Mouse (Mus musculus): ENCODE results near the gene Abhd2.
A peak's percentile ranks its signal among the peaks of the same experiment; 100 is the strongest.

The Abhd2 gene

DNA sequence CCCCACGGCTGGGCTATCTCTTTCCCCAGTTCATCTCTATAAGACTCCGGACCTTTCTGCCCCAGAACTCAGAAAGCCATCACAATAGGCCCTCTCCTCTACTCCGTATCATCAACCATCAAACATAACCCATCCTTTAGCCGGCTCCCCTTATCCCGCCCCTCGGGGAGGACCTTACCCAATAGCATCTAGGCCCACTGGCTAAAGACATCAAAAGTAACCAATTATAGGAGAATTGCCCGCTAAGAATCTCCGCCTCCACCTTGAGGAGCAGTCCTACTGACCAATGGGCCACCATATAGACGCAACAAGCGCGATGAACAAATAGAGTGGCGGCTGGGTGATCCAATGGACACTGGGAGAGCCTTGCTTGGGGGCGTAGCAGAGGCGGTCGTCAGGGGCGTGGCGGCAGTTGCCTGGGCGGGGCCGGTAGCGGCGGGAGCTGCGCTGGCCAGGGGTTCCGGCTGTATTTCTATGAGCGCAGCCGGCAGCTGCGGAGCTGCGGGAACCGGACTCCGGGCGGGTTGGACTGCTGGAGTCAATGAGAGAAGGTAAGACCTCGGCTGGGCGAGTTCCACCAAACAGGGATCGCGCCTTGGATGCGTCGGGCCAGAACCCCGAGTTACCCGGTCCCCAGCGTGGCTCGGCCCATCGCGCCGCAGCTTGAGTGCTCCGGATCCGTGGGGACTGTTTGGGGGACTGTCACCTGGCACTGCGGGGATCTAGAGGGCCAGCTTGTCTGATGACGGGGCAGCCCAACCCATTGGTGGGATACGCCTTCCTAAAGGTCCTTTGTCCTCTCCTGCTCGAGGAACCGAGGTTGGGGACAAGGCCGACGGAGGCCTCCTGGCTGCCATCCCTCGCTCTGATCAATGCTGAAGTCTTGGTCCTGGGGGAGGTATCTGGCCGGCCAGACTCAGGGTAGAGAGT is at the start of gene Abhd2:
Abhd2 (plus strand) TSS at position 411 of the 930 bp plus-strand sequence.
- DNase-seq = peak; percentile 100

DNA sequence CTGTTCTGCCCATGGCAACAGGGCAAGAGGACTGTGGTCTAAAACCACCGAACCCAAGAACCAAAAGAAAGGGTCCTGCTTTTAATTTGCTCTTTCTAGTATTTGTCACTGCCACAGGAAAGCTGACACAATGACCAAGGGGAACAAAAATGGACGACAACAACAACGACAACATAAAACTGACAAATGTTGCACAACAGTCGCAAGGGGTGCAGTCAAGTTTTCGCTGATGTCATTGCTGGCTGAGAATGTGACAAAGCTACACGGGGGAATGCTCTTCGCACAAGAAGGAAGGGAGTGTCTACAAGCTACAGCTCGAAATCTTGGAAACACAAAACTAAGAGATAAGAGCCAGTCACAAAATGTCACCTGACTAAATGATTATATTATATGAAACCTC is 47.5 kb upstream of the Abhd2 start:
- no peak for DNase-seq

DNA sequence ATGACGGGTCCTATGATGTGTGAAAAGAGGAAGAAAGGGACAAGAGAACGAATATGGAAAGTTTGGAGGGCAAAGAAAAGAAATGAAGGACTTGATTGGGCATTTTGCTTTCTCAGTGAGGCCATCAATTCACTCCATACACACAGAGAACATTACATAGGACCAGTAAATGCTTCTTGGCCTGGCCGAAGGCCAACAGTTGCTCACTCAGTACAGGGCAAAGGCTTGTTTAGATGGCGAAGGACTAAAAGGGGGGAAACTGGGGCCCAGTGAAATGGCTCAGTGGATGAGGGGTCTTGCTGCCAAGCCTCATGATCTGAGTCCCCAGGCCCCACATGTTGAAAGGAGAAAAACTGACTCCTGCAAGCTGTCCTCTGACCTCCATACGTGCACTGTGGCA is 46.8 kb upstream of the Abhd2 start:
- no peak for DNase-seq

DNA sequence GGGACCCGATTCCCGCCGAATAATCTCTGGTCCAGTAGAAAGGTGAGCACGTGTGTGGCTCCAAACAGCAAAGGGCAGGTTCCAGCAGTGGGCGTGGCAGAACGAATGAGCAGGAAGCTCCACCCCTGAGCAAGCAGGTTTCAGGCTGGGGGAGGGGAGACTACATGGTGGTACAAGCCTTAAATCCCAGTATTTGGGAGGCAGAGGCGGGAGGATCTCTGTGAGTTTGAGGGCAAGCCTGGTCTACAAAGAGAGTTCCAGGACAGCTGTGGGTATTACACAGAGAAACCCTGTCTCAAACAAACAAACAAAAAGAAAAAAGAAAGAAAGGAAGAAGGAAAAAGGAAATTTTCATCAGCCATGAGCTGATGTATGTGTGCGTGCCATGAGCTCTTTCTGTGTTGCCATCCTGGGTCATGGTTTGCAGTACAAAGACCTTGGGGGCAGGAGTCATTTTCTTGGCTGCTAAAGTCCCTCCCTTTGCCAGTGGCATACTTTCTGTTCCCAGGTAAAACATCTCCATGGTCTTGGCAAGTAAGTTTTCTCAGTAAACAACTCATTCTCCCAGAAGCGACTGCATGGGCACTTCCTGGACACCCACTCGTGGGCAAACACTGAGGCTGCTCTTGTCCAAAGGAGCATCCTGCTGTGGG is 46.0 kb upstream of the Abhd2 start:
- DNase-seq = no peak

GRCm38 (mm10) chr7:79228471-79228870 is 44.5 kb upstream of the Abhd2 start:
- DNase-seq = peak; percentile 50

- no peak for DNase-seq
Measured at GRCm38 (mm10) chr7:79231577-79231976, 41.4 kb upstream of the Abhd2 start.

DNA sequence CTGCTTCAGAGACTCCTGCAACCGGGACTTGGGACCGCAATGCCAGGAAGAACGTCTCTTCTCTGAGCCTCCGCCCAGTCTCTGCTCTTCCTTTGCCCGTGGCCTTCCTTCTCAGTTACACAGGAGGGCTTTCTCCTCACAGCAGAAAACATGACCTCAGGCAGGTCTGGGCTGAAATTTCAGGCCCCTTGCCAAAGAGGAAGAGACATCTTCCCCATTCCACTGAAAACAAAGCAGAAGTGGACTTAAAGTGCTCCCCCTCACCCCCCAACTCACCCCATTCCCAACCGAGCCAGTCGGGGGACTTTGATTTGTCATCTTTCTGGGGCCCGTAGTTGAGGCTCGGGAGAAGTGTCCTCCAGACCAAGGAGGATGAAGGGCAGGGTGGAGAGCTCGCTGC is 41.0 kb upstream of the Abhd2 start:
- DNase-seq = no peak

DNA sequence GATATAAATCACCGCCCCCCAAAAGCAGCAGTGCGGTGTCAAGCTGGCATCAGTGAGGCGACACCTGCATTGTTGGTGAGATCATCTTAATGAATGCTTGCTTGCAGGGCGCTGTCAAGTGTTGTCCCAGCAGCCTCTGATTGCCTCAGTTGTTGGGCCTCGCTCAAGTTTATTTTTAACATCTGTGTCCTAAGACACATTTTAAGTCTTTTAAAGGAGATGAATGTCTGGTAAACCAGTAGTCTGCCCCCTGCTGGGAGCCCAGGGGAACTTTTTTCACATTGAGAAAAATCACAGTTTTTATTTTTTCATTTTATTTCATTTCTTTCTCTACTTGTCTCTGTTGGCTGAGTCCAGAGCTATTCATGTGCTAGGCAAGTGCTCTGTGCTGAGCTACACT is 34.3 kb upstream of the Abhd2 start:
- DNase-seq = no peak

GRCm38 (mm10) chr7:79241931-79242625 is 30.9 kb upstream of the Abhd2 start:
- no peak for DNase-seq

DNA sequence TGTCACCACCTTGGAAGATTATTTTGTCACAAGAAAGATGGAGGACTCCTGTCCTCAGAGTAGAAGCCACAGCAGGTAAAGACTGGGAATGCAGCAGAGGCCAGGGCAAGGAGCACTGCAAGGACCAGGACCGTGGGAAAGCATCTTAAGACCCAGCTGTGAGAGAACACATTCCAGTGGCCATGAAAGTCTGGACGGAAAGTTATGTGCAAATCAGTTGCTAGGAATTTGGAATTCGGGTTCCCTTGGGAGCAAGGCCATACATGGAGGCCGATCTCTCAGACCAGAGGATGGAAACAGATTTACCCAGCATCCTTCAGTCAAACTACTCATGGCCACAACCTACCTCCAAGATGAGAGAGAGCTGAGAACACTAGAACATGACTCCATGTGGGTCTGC is 29.8 kb upstream of the Abhd2 start:
- DNase-seq = no peak

- DNase-seq = peak; percentile 72
Measured at GRCm38 (mm10) chr7:79246039-79246670, 26.8 kb upstream of the Abhd2 start.

- no peak for DNase-seq
Measured at GRCm38 (mm10) chr7:79247408-79247807, 25.6 kb upstream of the Abhd2 start.

DNA sequence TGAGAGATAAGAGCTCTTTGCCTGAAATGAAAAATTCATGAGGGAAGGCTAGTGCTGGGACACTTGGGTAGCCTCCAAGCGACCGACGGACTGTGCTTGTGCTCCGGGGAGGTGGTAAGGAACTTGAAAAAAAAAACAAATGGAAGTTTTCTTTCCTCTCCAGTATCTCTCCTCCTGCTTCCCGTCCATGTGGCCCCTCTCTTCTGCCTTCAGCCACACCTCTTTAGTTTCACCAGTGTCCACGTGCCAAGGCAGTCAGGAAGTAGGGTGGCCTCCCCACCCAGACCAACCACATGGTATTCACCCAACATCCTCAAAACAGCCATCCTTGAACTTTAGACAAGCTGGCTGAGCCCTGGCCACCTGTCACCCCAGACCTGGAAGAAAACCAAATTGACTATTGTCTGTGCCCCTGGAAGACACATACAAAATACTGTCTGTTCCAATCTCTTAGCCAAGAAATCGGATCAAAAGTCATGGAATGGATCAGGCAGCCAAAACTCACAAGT is 25.1 kb upstream of the Abhd2 start:
- no peak for DNase-seq

DNA sequence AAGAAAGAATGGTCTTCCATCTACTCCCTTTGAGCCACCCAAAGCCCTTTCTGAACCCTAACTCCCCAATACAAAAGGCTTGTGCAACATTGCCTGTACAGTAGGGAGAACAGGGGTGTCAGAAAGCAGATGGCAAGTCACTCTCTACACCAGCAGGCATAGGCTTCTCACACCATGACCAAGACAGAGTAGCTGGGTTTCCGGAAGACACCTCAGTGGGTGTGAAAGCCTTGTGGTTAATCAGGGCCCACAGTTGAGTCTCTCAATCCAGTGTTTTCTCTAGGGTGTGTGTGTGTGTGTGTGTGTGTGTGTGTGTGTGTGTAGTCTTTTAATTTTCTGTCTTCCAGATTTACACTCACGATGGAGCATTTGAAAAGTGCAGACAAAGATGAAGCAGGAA is 23.4 kb upstream of the Abhd2 start:
- no peak for DNase-seq

DNA sequence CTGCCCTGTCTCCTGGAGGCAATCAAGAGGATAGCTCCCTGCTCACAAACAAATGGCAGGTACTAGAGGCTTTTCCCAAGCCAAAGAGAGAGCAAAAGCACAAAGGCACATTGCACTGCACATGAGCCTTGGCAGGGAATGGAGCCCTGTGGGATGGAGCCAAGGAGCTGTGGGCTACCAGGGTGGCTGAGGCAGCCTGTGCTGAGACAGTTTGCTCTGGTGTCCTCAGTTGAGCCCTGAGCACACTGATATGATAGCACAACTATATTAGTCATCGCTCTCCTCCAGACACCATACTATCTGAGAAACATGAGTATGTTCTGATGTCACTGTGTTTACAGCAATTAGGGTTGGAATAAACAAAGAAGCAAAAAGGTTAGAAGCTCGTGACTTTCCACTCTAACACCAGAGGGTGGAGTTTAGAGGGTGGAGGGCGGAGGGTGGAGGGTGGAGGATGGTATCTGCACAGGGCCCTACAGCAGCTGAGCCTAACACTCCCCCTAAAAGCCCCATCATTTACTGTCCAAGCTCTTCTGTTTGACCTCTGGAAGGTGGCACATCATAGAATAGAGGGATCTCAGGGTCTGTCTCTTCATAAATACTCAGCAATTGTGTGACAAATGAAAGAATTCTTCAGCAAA is 18.6 kb upstream of the Abhd2 start:
- no peak for DNase-seq

DNA sequence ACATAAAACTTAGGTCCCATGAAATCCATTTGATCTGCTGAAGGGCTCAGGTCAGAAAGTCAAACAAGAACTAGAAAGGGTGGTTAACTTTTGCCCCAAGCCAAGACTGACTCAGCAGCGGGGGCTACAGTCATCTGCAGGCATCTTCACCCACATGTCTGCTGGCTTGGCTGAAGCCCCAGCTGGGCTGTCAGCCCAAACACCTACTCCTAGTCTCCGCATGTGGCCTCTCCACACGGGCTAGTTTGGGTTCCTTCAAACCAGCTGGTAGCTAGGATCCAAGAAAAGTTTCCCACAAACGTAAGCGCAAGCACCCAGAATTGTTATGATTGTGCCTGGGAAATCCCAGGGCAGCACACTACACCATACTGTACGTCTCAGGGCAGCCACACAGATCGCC is 17.6 kb upstream of the Abhd2 start:
- DNase-seq = peak; percentile 67

GRCm38 (mm10) chr7:79255752-79256151 is 17.2 kb upstream of the Abhd2 start:
- no peak for DNase-seq

GRCm38 (mm10) chr7:79256716-79257115 is 16.3 kb upstream of the Abhd2 start:
- DNase-seq = no peak

- no peak for DNase-seq
Measured at GRCm38 (mm10) chr7:79258981-79259542, 13.9 kb upstream of the Abhd2 start.

DNA sequence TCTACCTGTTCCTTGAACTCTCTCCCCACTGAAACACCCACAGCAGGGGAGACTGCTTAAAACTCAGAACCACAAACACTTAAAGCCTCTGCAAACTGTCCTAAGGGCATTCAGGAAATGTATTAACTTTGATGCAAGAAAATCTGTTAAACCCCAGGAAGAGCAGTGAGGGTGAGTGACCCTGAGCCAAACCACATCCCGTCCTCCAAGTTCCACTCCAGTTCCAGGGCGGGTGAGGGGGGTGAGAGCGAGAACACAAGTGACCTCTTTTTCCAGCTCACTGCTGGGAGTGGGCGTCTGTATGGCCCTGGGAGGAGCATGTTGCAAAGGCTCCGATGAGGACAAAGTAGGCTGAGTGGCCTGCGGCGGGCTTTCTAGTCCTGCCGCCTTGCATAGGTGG is 10.5 kb upstream of the Abhd2 start:
- DNase-seq = no peak

DNA sequence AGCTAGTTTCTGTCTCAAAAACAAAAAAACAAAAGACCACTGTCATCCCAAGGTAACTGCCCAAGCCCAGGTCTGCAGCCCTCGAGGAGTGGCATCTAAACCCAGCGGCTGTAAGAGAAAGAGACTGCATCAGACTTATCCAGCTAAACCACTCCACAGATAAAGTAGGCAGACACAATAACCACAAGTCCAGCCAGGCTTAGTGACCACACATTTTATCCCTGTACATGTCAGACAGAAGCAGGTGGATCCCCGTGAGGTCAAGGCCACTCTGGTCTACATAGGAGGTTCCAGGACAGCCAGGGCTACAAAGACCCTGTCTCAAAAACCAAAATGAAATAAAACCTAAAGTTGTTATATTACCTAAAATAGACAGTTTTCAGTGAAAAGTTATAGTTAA is 9.2 kb upstream of the Abhd2 start:
- no peak for DNase-seq

- DNase-seq = no peak
Measured at GRCm38 (mm10) chr7:79266228-79266627, 6.8 kb upstream of the Abhd2 start.
